Mouse (Mus musculus) small intestine, adult 2 months (tissue): ENCODE measurements around the gene Prpf8. TPM values are rescaled to one million over a fixed set of nuclear protein-coding genes. Genes with fewer than 3 reads are reported as not detected.

Experiments
- H3K27ac ChIP-seq: fragments of 200-500 bp; 2 replicates; pipeline ENCODE4 v1.5.1; 2012; ENCODE audit warnings: low read depth, low read length, control low read depth, inconsistent platforms; ENCODE audit not compliant: insufficient read depth
- H3K27me3 ChIP-seq: fragments of 200-500 bp; 2 replicates; pipeline ENCODE4 v1.6.1; 2012; ENCODE audit warnings: mild to moderate bottlenecking, moderate library complexity, low read length, inconsistent platforms; ENCODE audit not compliant: control insufficient read depth, insufficient read depth
- H3K36me3 ChIP-seq: fragments of 200-500 bp; 2 replicates; pipeline ENCODE4 v1.6.1; 2012; ENCODE audit warnings: mild to moderate bottlenecking, low read length, control low read depth, inconsistent platforms; ENCODE audit not compliant: control insufficient read depth, insufficient read depth
- H3K4me1 ChIP-seq: fragments of 200-500 bp; 2 replicates; pipeline ENCODE4 v1.6.1; 2012; ENCODE audit warnings: low read length, inconsistent platforms, mixed read lengths; ENCODE audit not compliant: control insufficient read depth, insufficient read depth, insufficient read length
- H3K4me3 ChIP-seq: fragments of 200-500 bp; 2 replicates; pipeline ENCODE4 v1.5.1; 2012; ENCODE audit warnings: low read depth, mild to moderate bottlenecking, control low read depth, inconsistent platforms, low read length, moderate library complexity
- CTCF ChIP-seq: fragments of 200-500 bp; IDR thresholded peaks from 2 replicates; pipeline ENCODE4 v1.5.1; 2012; ENCODE audit warnings: low read depth, mild to moderate bottlenecking, control low read depth, inconsistent platforms, low read length, moderate library complexity, mixed read lengths; ENCODE audit not compliant: insufficient replicate concordance, insufficient read length; ENCODE audit errors: extremely low read depth
- POLR2A ChIP-seq: fragments of 200-500 bp; IDR thresholded peaks from 2 replicates; pipeline ENCODE4 v1.6.1; 2012; ENCODE audit warnings: low read depth, mild to moderate bottlenecking, control low read depth, inconsistent platforms, low read length, moderate library complexity
- WGBS: fragments of 180-500 bp; shearing (Covaris S2); methylation state at CpG from one replicate; pipeline ENCODE4 v1.1.7; 2018; 5-methylcytosine and 5-hydroxymethylcytosine counted together
- polyA plus RNA-seq: library from polyadenylated mRNA; depleted of rRNA; stranded (reverse); fragments of >200 nt; gene quantifications from 2 replicates; pipeline ENCODE4 v1.2.3, GENCODE M21; 2012

The Prpf8 gene
- polyA plus RNA-seq, 1 experiment = 44.2 TPM

GRCm38 (mm10) chr11:75534286-75535033 is 47.8 kb downstream of the Prpf8 start:
- Histone ChIP-seq H3K36me3 (peaks cover 24% of the 10 kb centered on the region), H3K27me3 (no peaks in the 10 kb centered on the region), H3K4me1 (peaks cover 15% of the 10 kb centered on the region), H3K4me3 (peak overlapping the region; percentile 47), H3K27ac (peak overlapping the region; percentile 91)
- TF ChIP-seq CTCF (no peak), POLR2A (peak; percentile 50; the same call in 1 of the 2 replicates)
- 43% methylated on average over 4 of the region's 4 CpGs for WGBS

- H3K4me3 ChIP-seq = peak overlapping the region; percentile 47
- H3K4me1 ChIP-seq = peaks cover 16% of the 10 kb centered on the region
- TF ChIP-seq CTCF (no peak), POLR2A (no peak; the same call in 1 of the 2 replicates)
- peaks cover 27% of the 10 kb centered on the region for H3K36me3 ChIP-seq
- H3K27me3 ChIP-seq = no peaks in the 10 kb centered on the region
- WGBS = 36% methylated on average over 13 of the region's 13 CpGs
- H3K27ac ChIP-seq = peak overlapping the region; percentile 91
Observed at GRCm38 (mm10) chr11:75535106-75535795, 48.6 kb downstream of the Prpf8 start.

GRCm38 (mm10) chr11:75536255-75537024 is 49.8 kb downstream of the Prpf8 start:
- Histone ChIP-seq H3K36me3 (peaks cover 33% of the 10 kb centered on the region), H3K27me3 (no peaks in the 10 kb centered on the region), H3K4me1 (peaks cover 24% of the 10 kb centered on the region), H3K4me3 (peak overlapping the region; percentile 14), H3K27ac (0 out of 2 replicates have a peak overlapping the region, but pooled peaks have one; percentile 12)
- TF ChIP-seq POLR2A = no peak
- TF ChIP-seq CTCF = no peak
- WGBS = 95% methylated on average over 12 of the region's 12 CpGs

- Histone ChIP-seq H3K27ac (0 out of 2 replicates have a peak overlapping the region, but pooled peaks have one; percentile 12), H3K4me1 (peaks cover 24% of the 10 kb centered on the region), H3K36me3 (peaks cover 33% of the 10 kb centered on the region), H3K27me3 (no peaks in the 10 kb centered on the region), H3K4me3 (no peak overlapping the region)
- TF ChIP-seq POLR2A (no peak), CTCF (no peak)
- 87% methylated on average over 8 of the region's 8 CpGs for WGBS
Observed at GRCm38 (mm10) chr11:75537025-75537414, 50.4 kb downstream of the Prpf8 start.

GRCm38 (mm10) chr11:75537491-75538183 is 51.0 kb downstream of the Prpf8 start:
- H3K4me1 ChIP-seq = peaks cover 24% of the 10 kb centered on the region
- WGBS = 68% methylated on average over 11 of the region's 11 CpGs
- no peaks in the 10 kb centered on the region for H3K27me3 ChIP-seq
- no peak for TF ChIP-seq POLR2A
- 0 out of 2 replicates have a peak, but pooled peaks have one; percentile 4 for TF ChIP-seq CTCF
- no peak overlapping the region for H3K4me3 ChIP-seq
- peak overlapping the region; percentile 52 for H3K27ac ChIP-seq
- peaks cover 36% of the 10 kb centered on the region for H3K36me3 ChIP-seq

- H3K27ac ChIP-seq = peak overlapping the region; percentile 52
- TF ChIP-seq CTCF (no peak), POLR2A (no peak)
- no peak overlapping the region for H3K4me3 ChIP-seq
- WGBS = 67% methylated on average over 9 of the region's 9 CpGs
- peaks cover 24% of the 10 kb centered on the region for H3K4me1 ChIP-seq
- H3K36me3 ChIP-seq = peaks cover 43% of the 10 kb centered on the region
- H3K27me3 ChIP-seq = no peaks in the 10 kb centered on the region
Observed at GRCm38 (mm10) chr11:75538184-75538969, 51.8 kb downstream of the Prpf8 start.
